Mouse (Mus musculus) intestine, embryonic 15.5 days (tissue): ENCODE data around the gene Noxred1. TPM values are rescaled to one million over a fixed set of nuclear protein-coding genes. Genes with fewer than 3 reads are reported as not detected.

Experiments used
- ATAC-seq: fragments of 200-750 bp; cut with Nextera tagmentation; 2 replicates; pipeline ENCODE4 v1.8.0; 2017; ENCODE audit warnings: moderate TSS enrichment, moderate library complexity
- H3K27ac ChIP-seq: fragments of 300-500 bp; sonication (generic); 2 replicates; pipeline ENCODE4 v1.5.1; 2015; ENCODE audit warnings: mild to moderate bottlenecking, inconsistent platforms
- H3K27me3 ChIP-seq: fragments of 300-500 bp; sonication (generic); replicated peaks from 2 replicates; pipeline ENCODE4 v1.6.1; 2015; ENCODE audit warnings: inconsistent platforms
- H3K36me3 ChIP-seq: fragments of 300-500 bp; sonication (generic); 2 replicates; pipeline ENCODE4 v1.6.1; 2015; ENCODE audit warnings: inconsistent platforms
- H3K4me1 ChIP-seq: fragments of 300-500 bp; sonication (generic); replicated peaks from 2 replicates; pipeline ENCODE4 v1.6.1; 2015; ENCODE audit warnings: inconsistent platforms
- H3K4me2 ChIP-seq: fragments of 300-500 bp; sonication (generic); replicated peaks from 2 replicates; pipeline ENCODE4 v1.6.1; 2015; ENCODE audit warnings: mild to moderate bottlenecking, inconsistent platforms
- H3K4me3 ChIP-seq: fragments of 300-500 bp; sonication (generic); replicated peaks from 2 replicates; pipeline ENCODE4 v1.5.1; 2015; ENCODE audit warnings: inconsistent platforms
- H3K9ac ChIP-seq: fragments of 300-500 bp; sonication (generic); 2 replicates; pipeline ENCODE4 v1.6.1; 2015; ENCODE audit warnings: inconsistent platforms
- H3K9me3 ChIP-seq: fragments of 300-500 bp; sonication (generic); 2 replicates; pipeline ENCODE4 v1.6.1; 2016; ENCODE audit warnings: inconsistent platforms
- WGBS: fragments of 180-500 bp; shearing (Covaris S2); methylation state at CpG from one replicate; pipeline ENCODE4 v1.1.7; 2015; 5-methylcytosine and 5-hydroxymethylcytosine counted together
- polyA plus RNA-seq: library from polyadenylated mRNA; unstranded; fragments of >200 nt; fragmentation: Nextera tagmentation; extraction: Ambion mirVana; gene quantifications from 2 replicates; pipeline ENCODE4 v1.2.1, GENCODE M21; 2015

Noxred1 gene
- polyA plus RNA-seq, 1 experiment from 2014 or later = 0.36 TPM

DNA sequence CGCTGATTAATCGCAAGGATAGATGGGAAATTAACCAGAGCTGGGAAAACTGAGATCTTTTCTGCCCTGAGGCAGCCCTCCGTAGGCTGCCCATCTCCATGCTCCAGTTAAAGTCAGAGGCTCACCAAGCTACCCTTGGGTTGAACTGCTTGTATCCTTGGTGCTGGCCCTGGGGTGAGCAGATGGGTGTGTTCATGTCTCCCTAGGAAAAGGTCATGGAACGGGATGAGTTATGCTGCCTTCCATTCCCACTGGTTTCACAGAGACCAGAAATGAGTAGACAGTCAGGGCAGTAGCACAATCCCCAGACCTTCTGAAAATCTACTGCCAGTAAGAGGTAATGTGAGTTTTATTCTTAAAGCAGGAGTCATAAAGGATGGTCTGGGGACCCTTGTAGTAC is 60.9 kb downstream of the Noxred1 start:
- Histone ChIP-seq H3K4me3 (no peak overlapping the region), H3K9me3 (no peaks in the 10 kb centered on the region), H3K36me3 (no peaks in the 10 kb centered on the region), H3K27me3 (no peaks in the 10 kb centered on the region), H3K9ac (no peak overlapping the region), H3K4me1 (no peaks in the 10 kb centered on the region), H3K4me2 (no peak overlapping the region), H3K27ac (no peak overlapping the region)
- ATAC-seq = no peak
- WGBS = 93% methylated on average over 4 of the region's 4 CpGs

- Histone ChIP-seq H3K36me3 (no peaks in the 10 kb centered on the region; the same call in 1 of the 2 replicates), H3K27me3 (no peaks in the 10 kb centered on the region), H3K4me1 (no peaks in the 10 kb centered on the region), H3K4me2 (no peak overlapping the region), H3K27ac (no peak overlapping the region), H3K9ac (no peak overlapping the region), H3K9me3 (no peaks in the 10 kb centered on the region), H3K4me3 (no peak overlapping the region)
- ATAC-seq = no peak
- 75% methylated on average over 4 of the region's 4 CpGs for WGBS
Observed at GRCm38 (mm10) chr12:87175194-87175946, 63.2 kb downstream of the Noxred1 start.

Other genes starting within 250 kb of the Noxred1 start
- 0.06 and 0.34 TPM in 2 replicates for gene Zdhhc22, start 248.3 kb downstream of the Noxred1 start, polyA plus RNA-seq
- gene Tmem63c, start 217.4 kb downstream of the Noxred1 start, polyA plus RNA-seq = 0.44 and 0.63 TPM in 2 replicates
- gene Ngb, start 136.2 kb downstream of the Noxred1 start, polyA plus RNA-seq = 1.1 and 1.2 TPM in 2 replicates
- 44.8 and 48.5 TPM in 2 replicates for gene Gstz1, start 91.6 kb downstream of the Noxred1 start, polyA plus RNA-seq
- 12.9 and 13.1 TPM in 2 replicates for gene Pomt2, start 90.8 kb downstream of the Noxred1 start, polyA plus RNA-seq
- gene Samd15, start 39.0 kb downstream of the Noxred1 start, polyA plus RNA-seq = 1.1 and 1.7 TPM in 2 replicates
- gene Tmed8, start 38.3 kb downstream of the Noxred1 start, polyA plus RNA-seq = 1.7 TPM in 2 replicates
- 36.6 and 40.1 TPM in 2 replicates for gene Vipas39, start 27.5 kb upstream of the Noxred1 start, polyA plus RNA-seq
- gene Ahsa1, start 27.7 kb upstream of the Noxred1 start, polyA plus RNA-seq = 228 and 230 TPM in 2 replicates
- gene Ism2, start 61.0 kb upstream of the Noxred1 start, polyA plus RNA-seq = 0.49 and 0.55 TPM in 2 replicates
- gene Sptlc2, start 149.6 kb upstream of the Noxred1 start, polyA plus RNA-seq = 115 and 119 TPM in 2 replicates
- gene Slirp, start 205.2 kb upstream of the Noxred1 start, polyA plus RNA-seq = 290 and 308 TPM in 2 replicates
- gene Alkbh1, start 205.3 kb upstream of the Noxred1 start, polyA plus RNA-seq = 48.3 and 50.6 TPM in 2 replicates
- gene Snw1, start 233.5 kb upstream of the Noxred1 start, polyA plus RNA-seq = 108 and 119 TPM in 2 replicates